Mouse (Mus musculus) forebrain, embryonic 13.5 days (tissue): ENCODE results near the gene Car2. TPM values are rescaled to one million over a fixed set of nuclear protein-coding genes. Genes with fewer than 3 reads are reported as not detected.

Experiments
- ATAC-seq: fragments of 200-750 bp; cut with Nextera tagmentation; 2 replicates; pipeline ENCODE4 v1.8.0; 2017
- H3K27ac ChIP-seq: fragments of 300-500 bp; sonication (generic); 2 replicates; pipeline ENCODE4 v1.5.1; 2015; ENCODE audit warnings: inconsistent platforms, mild to moderate bottlenecking, moderate library complexity
- H3K27me3 ChIP-seq: fragments of 300-500 bp; sonication (generic); 2 replicates; pipeline ENCODE4 v1.6.1; 2015; ENCODE audit warnings: mild to moderate bottlenecking, inconsistent platforms
- H3K36me3 ChIP-seq: fragments of 300-500 bp; sonication (generic); 2 replicates; pipeline ENCODE4 v1.6.1; 2015; ENCODE audit warnings: mild to moderate bottlenecking, inconsistent platforms; ENCODE audit not compliant: poor library complexity, severe bottlenecking
- H3K4me1 ChIP-seq: fragments of 300-500 bp; sonication (generic); 2 replicates; pipeline ENCODE4 v1.6.1; 2015; ENCODE audit warnings: inconsistent platforms
- H3K4me2 ChIP-seq: fragments of 300-500 bp; sonication (generic); 2 replicates; pipeline ENCODE4 v1.6.1; 2015; ENCODE audit warnings: inconsistent platforms, mild to moderate bottlenecking, moderate library complexity
- H3K4me3 ChIP-seq: fragments of 300-500 bp; sonication (generic); 2 replicates; pipeline ENCODE4 v1.5.1; 2015; ENCODE audit warnings: mild to moderate bottlenecking, inconsistent platforms
- H3K9ac ChIP-seq: fragments of 300-500 bp; sonication (generic); 2 replicates; pipeline ENCODE4 v1.6.1; 2015; ENCODE audit warnings: mild to moderate bottlenecking, inconsistent platforms
- H3K9me3 ChIP-seq: fragments of 300-500 bp; sonication (generic); replicated peaks from 2 replicates; pipeline ENCODE4 v1.6.1; 2016; ENCODE audit warnings: inconsistent platforms
- WGBS: fragments of 180-500 bp; shearing (Covaris S2); methylation state at CpG from one replicate; pipeline ENCODE4 v1.1.7; 2015; 5-methylcytosine and 5-hydroxymethylcytosine counted together
- polyA plus RNA-seq: library from polyadenylated mRNA; unstranded; fragments of >200 nt; fragmentation: Nextera tagmentation; extraction: Ambion mirVana; gene quantifications from 2 replicates; pipeline ENCODE4 v1.2.1, GENCODE M21; 2015

The Car2 gene
- polyA plus RNA-seq, 1 experiment from 2014 or later: 24.2 TPM

GRCm38 (mm10) chr3:14882005-14882404, 4.1 kb upstream of the Car2 start:
- H3K4me2 ChIP-seq: no peak overlapping the region
- no peak overlapping the region for H3K9ac ChIP-seq
- no peak for ATAC-seq
- no peak overlapping the region for H3K27ac ChIP-seq
- H3K9me3 ChIP-seq: no peaks in the 10 kb centered on the region
- H3K36me3 ChIP-seq: no peaks in the 10 kb centered on the region
- H3K4me3 ChIP-seq: no peak overlapping the region
- H3K4me1 ChIP-seq: 0 out of 2 replicates have a peak, but pooled peaks cover 3% of the 10 kb centered on the region
- H3K27me3 ChIP-seq: peaks cover under 1% of the 10 kb centered on the region; the same call in 1 of the 2 replicates

- no peak overlapping the region for H3K9ac ChIP-seq
- H3K4me1 ChIP-seq: 0 out of 2 replicates have a peak, but pooled peaks cover 3% of the 10 kb centered on the region
- no peak overlapping the region for H3K27ac ChIP-seq
- no peaks in the 10 kb centered on the region for H3K9me3 ChIP-seq
- H3K4me3 ChIP-seq: no peak overlapping the region
- 77% methylated on average over 3 of the region's 3 CpGs for WGBS
- no peak overlapping the region for H3K4me2 ChIP-seq
- H3K36me3 ChIP-seq: no peaks in the 10 kb centered on the region
- H3K27me3 ChIP-seq: peaks cover 7% of the 10 kb centered on the region; the same call in 1 of the 2 replicates
- no peak for ATAC-seq
These were observed 3.3 kb upstream of the Car2 start for GRCm38 (mm10) chr3:14882756-14883155.

GRCm38 (mm10) chr3:14884826-14885225, 1.2 kb upstream of the Car2 start:
- Histone ChIP-seq H3K4me2 (no peak overlapping the region), H3K4me3 (no peak overlapping the region), H3K9me3 (no peaks in the 10 kb centered on the region), H3K27me3 (peaks cover 9% of the 10 kb centered on the region; the same call in 1 of the 2 replicates), H3K4me1 (0 out of 2 replicates have a peak, but pooled peaks cover 7% of the 10 kb centered on the region), H3K36me3 (no peaks in the 10 kb centered on the region), H3K9ac (no peak overlapping the region), H3K27ac (no peak overlapping the region)
- no peak for ATAC-seq

- no peak for ATAC-seq
- WGBS: 37% methylated on average over 11 of the region's 11 CpGs
- Histone ChIP-seq H3K9me3 (no peaks in the 10 kb centered on the region), H3K27ac (no peak overlapping the region), H3K4me1 (0 out of 2 replicates have a peak, but pooled peaks cover 7% of the 10 kb centered on the region), H3K4me2 (peak overlapping the region; percentile 89), H3K27me3 (peaks cover 9% of the 10 kb centered on the region; the same call in 1 of the 2 replicates), H3K9ac (no peak overlapping the region), H3K4me3 (peak overlapping the region; percentile 71), H3K36me3 (no peaks in the 10 kb centered on the region)
These were observed 1.1 kb downstream of the Car2 start for GRCm38 (mm10) chr3:14887134-14887666.

GRCm38 (mm10) chr3:14887686-14888295, 1.7 kb downstream of the Car2 start:
- H3K4me1 ChIP-seq: 0 out of 2 replicates have a peak, but pooled peaks cover 7% of the 10 kb centered on the region

GRCm38 (mm10) chr3:14888549-14888948, 2.5 kb downstream of the Car2 start:
- H3K9ac ChIP-seq: no peak overlapping the region
- WGBS: 15% methylated on average over 2 of the region's 2 CpGs

More at GRCm38 (mm10) chr3:14887686-14888295, 1.7 kb downstream of the Car2 start:
- H3K9me3 ChIP-seq: no peaks in the 10 kb centered on the region
- ATAC-seq: no peak
- no peaks in the 10 kb centered on the region for H3K36me3 ChIP-seq
- WGBS: 70% methylated on average over 10 of the region's 10 CpGs
- peaks cover 9% of the 10 kb centered on the region; the same call in 1 of the 2 replicates for H3K27me3 ChIP-seq
- peak overlapping the region; percentile 12; the same call in 1 of the 2 replicates for H3K4me2 ChIP-seq
- H3K4me3 ChIP-seq: no peak overlapping the region
- no peak overlapping the region for H3K27ac ChIP-seq
- no peak overlapping the region for H3K9ac ChIP-seq

GRCm38 (mm10) chr3:14889085-14889484, 3.0 kb downstream of the Car2 start:
- Histone ChIP-seq H3K9ac (no peak overlapping the region), H3K4me3 (no peak overlapping the region), H3K36me3 (no peaks in the 10 kb centered on the region), H3K9me3 (no peaks in the 10 kb centered on the region), H3K4me2 (no peak overlapping the region), H3K27me3 (peaks cover 9% of the 10 kb centered on the region; the same call in 1 of the 2 replicates), H3K27ac (no peak overlapping the region), H3K4me1 (0 out of 2 replicates have a peak, but pooled peaks cover 7% of the 10 kb centered on the region)
- WGBS: 83% methylated on average over 2 of the region's 2 CpGs
- no peak for ATAC-seq

More at GRCm38 (mm10) chr3:14888549-14888948, 2.5 kb downstream of the Car2 start:
- Histone ChIP-seq H3K27ac (no peak overlapping the region), H3K4me2 (no peak overlapping the region), H3K36me3 (no peaks in the 10 kb centered on the region), H3K4me3 (no peak overlapping the region), H3K9me3 (no peaks in the 10 kb centered on the region), H3K4me1 (0 out of 2 replicates have a peak, but pooled peaks cover 7% of the 10 kb centered on the region), H3K27me3 (peaks cover 9% of the 10 kb centered on the region; the same call in 1 of the 2 replicates)
- no peak for ATAC-seq

GRCm38 (mm10) chr3:14889716-14890409, 3.8 kb downstream of the Car2 start:
- no peak for ATAC-seq
- 36% methylated on average over 4 of the region's 4 CpGs for WGBS
- no peak overlapping the region for H3K9ac ChIP-seq
- no peaks in the 10 kb centered on the region for H3K36me3 ChIP-seq
- H3K9me3 ChIP-seq: no peaks in the 10 kb centered on the region
- 0 out of 2 replicates have a peak overlapping the region, but pooled peaks have one; percentile 2 for H3K4me2 ChIP-seq
- 0 out of 2 replicates have a peak, but pooled peaks cover 7% of the 10 kb centered on the region for H3K4me1 ChIP-seq
- H3K4me3 ChIP-seq: no peak overlapping the region
- H3K27me3 ChIP-seq: peaks cover 9% of the 10 kb centered on the region; the same call in 1 of the 2 replicates
- H3K27ac ChIP-seq: no peak overlapping the region

- Histone ChIP-seq H3K4me1 (0 out of 2 replicates have a peak, but pooled peaks cover 4% of the 10 kb centered on the region), H3K9me3 (no peaks in the 10 kb centered on the region), H3K9ac (no peak overlapping the region), H3K27ac (no peak overlapping the region), H3K27me3 (0 out of 2 replicates have a peak, but pooled peaks cover under 1% of the 10 kb centered on the region), H3K36me3 (no peaks in the 10 kb centered on the region), H3K4me3 (no peak overlapping the region), H3K4me2 (no peak overlapping the region)
- WGBS: 80% methylated on average over 3 of the region's 3 CpGs
- no peak for ATAC-seq
These were observed 6.9 kb downstream of the Car2 start for GRCm38 (mm10) chr3:14892991-14893390.

GRCm38 (mm10) chr3:14893700-14894099, 7.6 kb downstream of the Car2 start:
- no peak overlapping the region for H3K4me2 ChIP-seq
- 83% methylated on average over 5 of the region's 5 CpGs for WGBS
- H3K9ac ChIP-seq: no peak overlapping the region
- H3K36me3 ChIP-seq: no peaks in the 10 kb centered on the region
- H3K9me3 ChIP-seq: no peaks in the 10 kb centered on the region
- ATAC-seq: no peak
- no peaks in the 10 kb centered on the region for H3K27me3 ChIP-seq
- 0 out of 2 replicates have a peak, but pooled peaks cover 2% of the 10 kb centered on the region for H3K4me1 ChIP-seq
- no peak overlapping the region for H3K27ac ChIP-seq
- no peak overlapping the region for H3K4me3 ChIP-seq

GRCm38 (mm10) chr3:14895333-14895732, 9.3 kb downstream of the Car2 start:
- H3K4me1 ChIP-seq: no peaks in the 10 kb centered on the region
- no peaks in the 10 kb centered on the region for H3K9me3 ChIP-seq
- no peak overlapping the region for H3K4me2 ChIP-seq
- WGBS: 93% methylated on average over 3 of the region's 3 CpGs
- H3K27me3 ChIP-seq: no peaks in the 10 kb centered on the region
- no peak overlapping the region for H3K9ac ChIP-seq
- no peak overlapping the region for H3K27ac ChIP-seq
- H3K4me3 ChIP-seq: no peak overlapping the region
- no peak for ATAC-seq
- no peaks in the 10 kb centered on the region for H3K36me3 ChIP-seq

GRCm38 (mm10) chr3:14897770-14898169, 11.7 kb downstream of the Car2 start:
- Histone ChIP-seq H3K4me1 (no peaks in the 10 kb centered on the region), H3K4me3 (no peak overlapping the region), H3K36me3 (no peaks in the 10 kb centered on the region), H3K9ac (no peak overlapping the region), H3K9me3 (no peaks in the 10 kb centered on the region), H3K27me3 (no peaks in the 10 kb centered on the region), H3K4me2 (no peak overlapping the region), H3K27ac (no peak overlapping the region)
- WGBS: 72% methylated on average over 6 of the region's 6 CpGs
- ATAC-seq: no peak
